ENCODE assay signal across 11 mouse cellular contexts in genomic region chr6:72357164-72358079, GRCm38 (mm10). TPM values are rescaled to one million over a fixed set of nuclear protein-coding genes. Genes with fewer than 3 reads are reported as not detected.
DNase-seq lines count a peak whose midpoint lies in the region; ATAC-seq and TF ChIP-seq lines count a peak whose summit lies in the region.
"Had no signal": no experiment of that assay in that cellular context is flagged by ENCODE, and none has a peak within 500 bp of the region (broad histone marks: within the 10 kb centered on the region; RNA-seq: fewer than 3 reads in every experiment).

No protein-coding gene starts in this region.

- H3K4me3 ChIP-seq in embryonic facial prominence, embryonic 12.5 days, result no peak overlapping the region
- H3K4me3 ChIP-seq in embryonic facial prominence, embryonic 10.5 days, result no peak overlapping the region
- H3K4me3 ChIP-seq in kidney, adult 2 months (ENCODE audit: insufficient read depth, low read depth, low read length), result peak overlapping the region; percentile 8; the same call in 1 of the 2 replicates
- no peak overlapping the region for H3K4me3 ChIP-seq in kidney, embryonic 14.5 days (ENCODE audit: low read length)
- H3K4me3 ChIP-seq in embryonic facial prominence, embryonic 13.5 days, result no peak overlapping the region

- intact Hi-C loops in left cerebral cortex, postnatal 25 days (cut with DNase I), result no loop called here

- no peak for ATAC-seq in embryonic facial prominence, embryonic 12.5 days (ENCODE audit: insufficient number of reproducible peaks, insufficient read depth, low FRiP score, low TSS enrichment)
- no peak for ATAC-seq in kidney, embryonic 14.5 days (ENCODE audit: low FRiP score, low TSS enrichment)
- ATAC-seq in embryonic facial prominence, embryonic 13.5 days (ENCODE audit: insufficient number of reproducible peaks, insufficient read depth, low FRiP score, low TSS enrichment, low read depth), result no peak
- peak; percentile 51 for ATAC-seq in megakaryocyte progenitor cell, adult 5-6 weeks (replicated peaks; ENCODE audit: poor library complexity)
- ATAC-seq in CD4-positive, CD25-positive, alpha-beta regulatory T cell, adult 4 months, result no peak

- no peak overlapping the region for H3K4me2 ChIP-seq in embryonic facial prominence, embryonic 12.5 days (replicated peaks)
- H3K4me2 ChIP-seq in kidney, embryonic 14.5 days (replicated peaks; ENCODE audit: low read depth, low read length), result no peak overlapping the region
- no peak overlapping the region for H3K4me2 ChIP-seq in embryonic facial prominence, embryonic 13.5 days

- no peaks in the 10 kb centered on the region for H3K27me3 ChIP-seq in embryonic facial prominence, embryonic 12.5 days
- H3K27me3 ChIP-seq in embryonic facial prominence, embryonic 10.5 days (replicated peaks; ENCODE audit: low read depth, poor library complexity, severe bottlenecking), result no peaks in the 10 kb centered on the region
- no peaks in the 10 kb centered on the region for H3K27me3 ChIP-seq in kidney, adult 2 months (replicated peaks; ENCODE audit: control insufficient read depth, insufficient read depth, low read length)
- H3K27me3 ChIP-seq in kidney, embryonic 14.5 days (ENCODE audit: control insufficient read depth, insufficient read depth, low read length), result no peaks in the 10 kb centered on the region
- no peaks in the 10 kb centered on the region for H3K27me3 ChIP-seq in embryonic facial prominence, embryonic 13.5 days

- no peak for TF ChIP-seq POLR2A in kidney, adult 2 months (IDR thresholded peaks at IDR 0.05; ENCODE audit: low read depth, low read length)

- peaks cover 27% of the 10 kb centered on the region for H3K36me3 ChIP-seq in embryonic facial prominence, embryonic 12.5 days
- H3K36me3 ChIP-seq in embryonic facial prominence, embryonic 10.5 days (replicated peaks), result peaks cover 38% of the 10 kb centered on the region
- H3K36me3 ChIP-seq in kidney, adult 2 months (ENCODE audit: control insufficient read depth, insufficient read depth, low read length), result peaks cover 7% of the 10 kb centered on the region; the same call in 1 of the 2 replicates
- peaks cover 28% of the 10 kb centered on the region for H3K36me3 ChIP-seq in kidney, embryonic 14.5 days (ENCODE audit: control insufficient read depth, insufficient read depth, low read length)
- H3K36me3 ChIP-seq in embryonic facial prominence, embryonic 13.5 days, result peaks cover 31% of the 10 kb centered on the region

- no peak for DNase-seq in embryonic facial prominence, embryonic 10.5 days (ENCODE audit: low spot score)
- DNase-seq in kidney, adult 2 months, result peak; percentile 40
- no peak for DNase-seq in left cerebral cortex, postnatal 25 days (ENCODE audit: low spot score in 2 of 2)
- DNase-seq: adrenal gland, postnatal 25 days; kidney, postnatal 14 days; retina, postnatal 1 day had no signal

- no peak overlapping the region for H3K27ac ChIP-seq in embryonic facial prominence, embryonic 12.5 days
- no peak overlapping the region for H3K27ac ChIP-seq in embryonic facial prominence, embryonic 10.5 days (replicated peaks)
- H3K27ac ChIP-seq in kidney, adult 2 months (ENCODE audit: insufficient read depth, low read depth, low read length), result no peak overlapping the region
- no peak overlapping the region for H3K27ac ChIP-seq in kidney, embryonic 14.5 days (ENCODE audit: low read depth, low read length)
- H3K27ac ChIP-seq in embryonic facial prominence, embryonic 13.5 days, result no peak overlapping the region

- peaks cover 37% of the 10 kb centered on the region for H3K4me1 ChIP-seq in embryonic facial prominence, embryonic 12.5 days
- peaks cover 59% of the 10 kb centered on the region for H3K4me1 ChIP-seq in embryonic facial prominence, embryonic 10.5 days
- peaks cover 33% of the 10 kb centered on the region; the same call in 1 of the 2 replicates for H3K4me1 ChIP-seq in kidney, adult 2 months (ENCODE audit: control insufficient read depth, insufficient read depth, low read length)
- H3K4me1 ChIP-seq in kidney, embryonic 14.5 days (ENCODE audit: control insufficient read depth, insufficient read depth, low read length), result peaks cover 16% of the 10 kb centered on the region
- H3K4me1 ChIP-seq in embryonic facial prominence, embryonic 13.5 days, result peaks cover 57% of the 10 kb centered on the region

- WGBS in embryonic facial prominence, embryonic 12.5 days, result 87% methylated on average over 5 of the region's 5 CpGs
- WGBS in embryonic facial prominence, embryonic 10.5 days, result 80% methylated on average over 5 of the region's 5 CpGs
- 50% methylated on average over 5 of the region's 5 CpGs for WGBS in kidney, adult 2 months
- WGBS in kidney, embryonic 14.5 days, result 85% methylated on average over 5 of the region's 5 CpGs
- WGBS in embryonic facial prominence, embryonic 13.5 days, result 72% methylated on average over 5 of the region's 5 CpGs

- H3K9me3 ChIP-seq in embryonic facial prominence, embryonic 12.5 days, result no peaks in the 10 kb centered on the region
- H3K9me3 ChIP-seq in embryonic facial prominence, embryonic 10.5 days, result no peaks in the 10 kb centered on the region
- H3K9me3 ChIP-seq in kidney, embryonic 14.5 days (ENCODE audit: control insufficient read depth, low read length), result no peaks in the 10 kb centered on the region
- H3K9me3 ChIP-seq in embryonic facial prominence, embryonic 13.5 days, result no peaks in the 10 kb centered on the region

- 0 out of 2 replicates have a peak overlapping the region, but pooled peaks have one; percentile 0 for H3K9ac ChIP-seq in embryonic facial prominence, embryonic 12.5 days
- no peak overlapping the region for H3K9ac ChIP-seq in kidney, embryonic 14.5 days (ENCODE audit: low read depth, low read length)
- H3K9ac ChIP-seq in embryonic facial prominence, embryonic 13.5 days, result 0 out of 2 replicates have a peak overlapping the region, but pooled peaks have one; percentile 11

- TF ChIP-seq CTCF in kidney, adult 2 months (conservative IDR thresholded peaks at IDR 0.05; ENCODE audit: insufficient read depth, insufficient read length, low read depth, low read length), result no peak

RNA-seq across cellular contexts. Expression of gene Tmem150a, which starts 2.2 kb away (rescaled TPM):
- polyA plus RNA-seq in embryonic facial prominence, embryonic 12.5 days (2016; fragmentation: Nextera tagmentation; extraction: Ambion mirVana), result 8.9 and 9.7 TPM in 2 replicates
- 6.1 and 6.3 TPM in 2 replicates for polyA plus RNA-seq in embryonic facial prominence, embryonic 10.5 days (2016; fragmentation: Nextera tagmentation; extraction: Ambion mirVana)
- 171 and 189 TPM in 2 replicates for polyA plus RNA-seq in kidney, adult 2 months (2012; rRNA removed)
- 18.3 and 18.7 TPM in 2 replicates for polyA plus RNA-seq in kidney, embryonic 14.5 days (2014; fragmentation: Nextera tagmentation; extraction: Ambion mirVana)
- polyA plus RNA-seq in embryonic facial prominence, embryonic 13.5 days (2015; fragmentation: Nextera tagmentation; extraction: Ambion mirVana), result 10.8 and 11.1 TPM in 2 replicates
- total RNA-seq in megakaryocyte progenitor cell, adult 5-6 weeks (2015), result 1.1 and 1.2 TPM in 2 replicates
- total RNA-seq in megakaryocyte progenitor cell, adult 5-6 weeks (2017), result 0.33 TPM in 1 of 2 replicates, not detected in the other
- polyA plus RNA-seq in CD4-positive, CD25-positive, alpha-beta regulatory T cell, adult 4 months (2017; shearing (Covaris generic)), result 1 to 10 TPM in 1 of 2 experiments, under 1 TPM in 1; 0.57 to 1.6 TPM
- 1 to 10 TPM; 7.9 to 8.7 TPM for total RNA-seq in left cerebral cortex, postnatal 25 days (2021)

RNA-seq across cellular contexts. Expression of gene Rnf181, which starts 9.3 kb away (rescaled TPM):
- polyA plus RNA-seq in embryonic facial prominence, embryonic 12.5 days (2016; fragmentation: Nextera tagmentation; extraction: Ambion mirVana), result 80.2 and 88.0 TPM in 2 replicates
- 106 and 111 TPM in 2 replicates for polyA plus RNA-seq in embryonic facial prominence, embryonic 10.5 days (2016; fragmentation: Nextera tagmentation; extraction: Ambion mirVana)
- polyA plus RNA-seq in kidney, adult 2 months (2012; rRNA removed), result 176 and 192 TPM in 2 replicates
- polyA plus RNA-seq in kidney, embryonic 14.5 days (2014; fragmentation: Nextera tagmentation; extraction: Ambion mirVana), result 103 and 106 TPM in 2 replicates
- polyA plus RNA-seq in embryonic facial prominence, embryonic 13.5 days (2015; fragmentation: Nextera tagmentation; extraction: Ambion mirVana), result 94.5 and 110 TPM in 2 replicates
- total RNA-seq in megakaryocyte progenitor cell, adult 5-6 weeks (2015), result 65.5 and 87.8 TPM in 2 replicates
- 51.4 and 53.7 TPM in 2 replicates for total RNA-seq in megakaryocyte progenitor cell, adult 5-6 weeks (2017)
- polyA plus RNA-seq in CD4-positive, CD25-positive, alpha-beta regulatory T cell, adult 4 months (2017; shearing (Covaris generic)), result 100 to 1,000 TPM; 141 to 148 TPM
- total RNA-seq in left cerebral cortex, postnatal 25 days (2021), result 10 to 100 TPM; 69.9 to 71.1 TPM

RNA-seq across cellular contexts. Expression of gene 0610030E20Rik, which starts 10.3 kb away (rescaled TPM):
- 30.0 and 33.0 TPM in 2 replicates for polyA plus RNA-seq in embryonic facial prominence, embryonic 12.5 days (2016; fragmentation: Nextera tagmentation; extraction: Ambion mirVana)
- polyA plus RNA-seq in embryonic facial prominence, embryonic 10.5 days (2016; fragmentation: Nextera tagmentation; extraction: Ambion mirVana), result 28.0 and 28.8 TPM in 2 replicates
- 15.1 and 15.2 TPM in 2 replicates for polyA plus RNA-seq in kidney, adult 2 months (2012; rRNA removed)
- polyA plus RNA-seq in kidney, embryonic 14.5 days (2014; fragmentation: Nextera tagmentation; extraction: Ambion mirVana), result 26.7 and 29.8 TPM in 2 replicates
- 36.6 and 36.7 TPM in 2 replicates for polyA plus RNA-seq in embryonic facial prominence, embryonic 13.5 days (2015; fragmentation: Nextera tagmentation; extraction: Ambion mirVana)
- total RNA-seq in megakaryocyte progenitor cell, adult 5-6 weeks (2015), result 30.3 and 31.9 TPM in 2 replicates
- 23.0 and 24.7 TPM in 2 replicates for total RNA-seq in megakaryocyte progenitor cell, adult 5-6 weeks (2017)
- polyA plus RNA-seq in CD4-positive, CD25-positive, alpha-beta regulatory T cell, adult 4 months (2017; shearing (Covaris generic)), result 10 to 100 TPM; 17.7 to 18.4 TPM
- 10 to 100 TPM; 15.1 to 16.9 TPM for total RNA-seq in left cerebral cortex, postnatal 25 days (2021)

RNA-seq across cellular contexts. Expression of gene Usp39, which starts 12.4 kb away (rescaled TPM):
- polyA plus RNA-seq in embryonic facial prominence, embryonic 12.5 days (2016; fragmentation: Nextera tagmentation; extraction: Ambion mirVana), result 64.5 and 67.4 TPM in 2 replicates
- 83.4 and 85.3 TPM in 2 replicates for polyA plus RNA-seq in embryonic facial prominence, embryonic 10.5 days (2016; fragmentation: Nextera tagmentation; extraction: Ambion mirVana)
- 17.8 and 18.2 TPM in 2 replicates for polyA plus RNA-seq in kidney, adult 2 months (2012; rRNA removed)
- 51.3 and 69.1 TPM in 2 replicates for polyA plus RNA-seq in kidney, embryonic 14.5 days (2014; fragmentation: Nextera tagmentation; extraction: Ambion mirVana)
- 52.6 and 54.1 TPM in 2 replicates for polyA plus RNA-seq in embryonic facial prominence, embryonic 13.5 days (2015; fragmentation: Nextera tagmentation; extraction: Ambion mirVana)
- total RNA-seq in megakaryocyte progenitor cell, adult 5-6 weeks (2015), result 66.8 and 71.3 TPM in 2 replicates
- total RNA-seq in megakaryocyte progenitor cell, adult 5-6 weeks (2017), result 113 and 115 TPM in 2 replicates
- polyA plus RNA-seq in CD4-positive, CD25-positive, alpha-beta regulatory T cell, adult 4 months (2017; shearing (Covaris generic)), result 10 to 100 TPM; 19.2 to 19.7 TPM
- 10 to 100 TPM; 32.3 to 34.8 TPM for total RNA-seq in left cerebral cortex, postnatal 25 days (2021)

RNA-seq across cellular contexts. Expression of gene Vamp5, which starts 22.8 kb away (rescaled TPM):
- polyA plus RNA-seq in embryonic facial prominence, embryonic 12.5 days (2016; fragmentation: Nextera tagmentation; extraction: Ambion mirVana), result 14.5 and 19.9 TPM in 2 replicates
- polyA plus RNA-seq in embryonic facial prominence, embryonic 10.5 days (2016; fragmentation: Nextera tagmentation; extraction: Ambion mirVana), result 13.6 and 15.9 TPM in 2 replicates
- 48.7 and 60.1 TPM in 2 replicates for polyA plus RNA-seq in kidney, adult 2 months (2012; rRNA removed)
- polyA plus RNA-seq in kidney, embryonic 14.5 days (2014; fragmentation: Nextera tagmentation; extraction: Ambion mirVana), result 32.1 and 38.4 TPM in 2 replicates
- polyA plus RNA-seq in embryonic facial prominence, embryonic 13.5 days (2015; fragmentation: Nextera tagmentation; extraction: Ambion mirVana), result 19.7 and 20.6 TPM in 2 replicates
- 39.1 and 70.3 TPM in 2 replicates for total RNA-seq in megakaryocyte progenitor cell, adult 5-6 weeks (2015)
- 13.0 and 34.9 TPM in 2 replicates for total RNA-seq in megakaryocyte progenitor cell, adult 5-6 weeks (2017)
- polyA plus RNA-seq in CD4-positive, CD25-positive, alpha-beta regulatory T cell, adult 4 months (2017; shearing (Covaris generic)), result 10 to 100 TPM; 66.7 to 70.3 TPM
- 1 to 10 TPM; 4.0 to 4.6 TPM for total RNA-seq in left cerebral cortex, postnatal 25 days (2021)
